Mouse (Mus musculus): ENCODE data around the gene Tyk2. TPM values are rescaled to one million over a fixed set of nuclear protein-coding genes. Genes with fewer than 3 reads are reported as not detected.

Gene Tyk2
- polyA plus RNA-seq, 1 experiment: 33.7 TPM

- TF ChIP-seq CTCF (IDR thresholded peaks at IDR 0.05; ENCODE audit: insufficient read depth, low read length): no peak
- TF ChIP-seq POLR2A (IDR thresholded peaks at IDR 0.05; ENCODE audit: borderline replicate concordance, extremely low read depth, low read depth, low read length): no peak
- H3K4me3 ChIP-seq (replicated peaks; ENCODE audit: extremely low read depth, low read depth, low read length): no peak overlapping the region
- 29% methylated on average over 15 of the region's 15 CpGs for WGBS
- peaks cover 4% of the 10 kb centered on the region for H3K4me1 ChIP-seq (ENCODE audit: control insufficient read depth, insufficient read depth, low read length)
- DNase-seq: no peak
Measured at GRCm38 (mm10) chr9:21100447-21101161, 30.4 kb downstream of the Tyk2 start.

- H3K4me1 ChIP-seq (ENCODE audit: control insufficient read depth, insufficient read depth, low read length): peaks cover 4% of the 10 kb centered on the region
- no peak overlapping the region for H3K4me3 ChIP-seq (replicated peaks; ENCODE audit: extremely low read depth, low read depth, low read length)
- 59% methylated on average over 8 of the region's 8 CpGs for WGBS
- DNase-seq: no peak
- TF ChIP-seq CTCF (IDR thresholded peaks at IDR 0.05; ENCODE audit: insufficient read depth, low read length): no peak
- no peak for TF ChIP-seq POLR2A (IDR thresholded peaks at IDR 0.05; ENCODE audit: borderline replicate concordance, extremely low read depth, low read depth, low read length)
Measured at GRCm38 (mm10) chr9:21097793-21098192, 33.2 kb downstream of the Tyk2 start.

- DNase-seq: no peak
- TF ChIP-seq POLR2A (IDR thresholded peaks at IDR 0.05; ENCODE audit: borderline replicate concordance, extremely low read depth, low read depth, low read length) (no peak), CTCF (IDR thresholded peaks at IDR 0.05; ENCODE audit: insufficient read depth, low read length) (no peak)
- no peak overlapping the region for H3K4me3 ChIP-seq (replicated peaks; ENCODE audit: extremely low read depth, low read depth, low read length)
- WGBS: 89% methylated on average over 4 of the region's 4 CpGs
- H3K4me1 ChIP-seq (ENCODE audit: control insufficient read depth, insufficient read depth, low read length): peaks cover 4% of the 10 kb centered on the region
Measured at GRCm38 (mm10) chr9:21095958-21096357, 35.1 kb downstream of the Tyk2 start.

- H3K4me1 ChIP-seq (ENCODE audit: control insufficient read depth, insufficient read depth, low read length): 0 out of 2 replicates have a peak, but pooled peaks cover 2% of the 10 kb centered on the region
- no peak for DNase-seq
- TF ChIP-seq CTCF (IDR thresholded peaks at IDR 0.05; ENCODE audit: insufficient read depth, low read length): no peak
- no peak for TF ChIP-seq POLR2A (IDR thresholded peaks at IDR 0.05; ENCODE audit: borderline replicate concordance, extremely low read depth, low read depth, low read length)
- no peak overlapping the region for H3K4me3 ChIP-seq (replicated peaks; ENCODE audit: extremely low read depth, low read depth, low read length)
- WGBS: 95% methylated on average over 9 of the region's 9 CpGs
Measured at GRCm38 (mm10) chr9:21093423-21093822, 37.6 kb downstream of the Tyk2 start.

GRCm38 (mm10) chr9:21091707-21092320, 39.2 kb downstream of the Tyk2 start, which contains the start of the genes Gm38431 and Raver1:
TSS of gene Gm38431 (minus strand) at chr9:21091997.
TSS of gene Raver1 (minus strand) at chr9:21092008.
- Histone ChIP-seq H3K4me1 (ENCODE audit: control insufficient read depth, insufficient read depth, low read length) (0 out of 2 replicates have a peak, but pooled peaks cover 2% of the 10 kb centered on the region), H3K4me3 (replicated peaks; ENCODE audit: extremely low read depth, low read depth, low read length) (peak within 1 kb of the TSS; percentile 90)
- DNase-seq: peak; percentile 94
- under 1% methylated on average over 54 of the region's 54 CpGs for WGBS
- no peak for TF ChIP-seq CTCF (IDR thresholded peaks at IDR 0.05; ENCODE audit: insufficient read depth, low read length)
- TF ChIP-seq POLR2A (IDR thresholded peaks at IDR 0.05; ENCODE audit: borderline replicate concordance, extremely low read depth, low read depth, low read length): peak; percentile 76

GRCm38 (mm10) chr9:21090972-21091706, 39.9 kb downstream of the Tyk2 start:
- H3K4me1 ChIP-seq (ENCODE audit: control insufficient read depth, insufficient read depth, low read length): 0 out of 2 replicates have a peak, but pooled peaks cover 2% of the 10 kb centered on the region
- DNase-seq: no peak
- WGBS: 2% methylated on average over 24 of the region's 24 CpGs
- H3K4me3 ChIP-seq (replicated peaks; ENCODE audit: extremely low read depth, low read depth, low read length): peak overlapping the region; percentile 90
- TF ChIP-seq POLR2A (IDR thresholded peaks at IDR 0.05; ENCODE audit: borderline replicate concordance, extremely low read depth, low read depth, low read length) (no peak), CTCF (IDR thresholded peaks at IDR 0.05; ENCODE audit: insufficient read depth, low read length) (no peak)

- Histone ChIP-seq H3K4me1 (ENCODE audit: control insufficient read depth, insufficient read depth, low read length) (0 out of 2 replicates have a peak, but pooled peaks cover 2% of the 10 kb centered on the region), H3K4me3 (replicated peaks; ENCODE audit: extremely low read depth, low read depth, low read length) (no peak overlapping the region)
- 88% methylated on average over 1 of the region's 1 CpGs for WGBS
- TF ChIP-seq POLR2A (IDR thresholded peaks at IDR 0.05; ENCODE audit: borderline replicate concordance, extremely low read depth, low read depth, low read length) (no peak), CTCF (IDR thresholded peaks at IDR 0.05; ENCODE audit: insufficient read depth, low read length) (no peak)
- no peak for DNase-seq
Measured at GRCm38 (mm10) chr9:21090537-21090936, 40.5 kb downstream of the Tyk2 start.

GRCm38 (mm10) chr9:21083324-21083723, 47.7 kb downstream of the Tyk2 start:
- no peak for DNase-seq
- 70% methylated on average over 3 of the region's 3 CpGs for WGBS
- H3K4me3 ChIP-seq (replicated peaks; ENCODE audit: extremely low read depth, low read depth, low read length): no peak overlapping the region
- TF ChIP-seq CTCF (IDR thresholded peaks at IDR 0.05; ENCODE audit: insufficient read depth, low read length) (no peak), POLR2A (IDR thresholded peaks at IDR 0.05; ENCODE audit: borderline replicate concordance, extremely low read depth, low read depth, low read length) (no peak)
- H3K4me1 ChIP-seq (ENCODE audit: control insufficient read depth, insufficient read depth, low read length): no peaks in the 10 kb centered on the region

- no peak for DNase-seq
- Histone ChIP-seq H3K4me1 (ENCODE audit: control insufficient read depth, insufficient read depth, low read length) (no peaks in the 10 kb centered on the region), H3K4me3 (replicated peaks; ENCODE audit: extremely low read depth, low read depth, low read length) (no peak overlapping the region)
- 77% methylated on average over 9 of the region's 9 CpGs for WGBS
- no peak for TF ChIP-seq CTCF (IDR thresholded peaks at IDR 0.05; ENCODE audit: insufficient read depth, low read length)
- TF ChIP-seq POLR2A (IDR thresholded peaks at IDR 0.05; ENCODE audit: borderline replicate concordance, extremely low read depth, low read depth, low read length): no peak
Measured at GRCm38 (mm10) chr9:21081127-21081526, 49.9 kb downstream of the Tyk2 start.

All from lung, adult 2 months (tissue).